Mouse (Mus musculus) ES-Bruce4 (cell line): Measurements from ENCODE around the gene Clk4. TPM values are rescaled to one million over a fixed set of nuclear protein-coding genes. Genes with fewer than 3 reads are reported as not detected.
A peak's percentile ranks its signal among the peaks of the same experiment; 100 is the strongest.

Experiments
- H3K27ac ChIP-seq: 2 replicates; pipeline ENCODE4 v1.5.1; 2012; ENCODE audit warnings: low read length, inconsistent platforms; ENCODE audit not compliant: insufficient read depth
- H3K27me3 ChIP-seq: 2 replicates; pipeline ENCODE4 v1.6.1; 2012; ENCODE audit warnings: mild to moderate bottlenecking, low read length, inconsistent platforms; ENCODE audit not compliant: control insufficient read depth, poor library complexity, insufficient read depth, severe bottlenecking
- H3K36me3 ChIP-seq: 2 replicates; pipeline ENCODE4 v1.6.1; 2012; ENCODE audit warnings: inconsistent platforms, mild to moderate bottlenecking, low read length, moderate library complexity; ENCODE audit not compliant: control insufficient read depth, poor library complexity, insufficient read depth, severe bottlenecking
- H3K4me1 ChIP-seq: one replicate; pipeline ENCODE4 v1.8.1; 2011; ENCODE audit warnings: low read length; ENCODE audit not compliant: control insufficient read depth, insufficient read depth
- H3K4me3 ChIP-seq: 2 replicates; pipeline ENCODE4 v1.5.1; 2011; ENCODE audit warnings: low read depth, mild to moderate bottlenecking, low read length
- H3K9ac ChIP-seq: 2 replicates; pipeline ENCODE4 v1.6.1; 2012; ENCODE audit warnings: low read depth, mild to moderate bottlenecking, inconsistent platforms; ENCODE audit not compliant: poor library complexity, severe bottlenecking
- H3K9me3 ChIP-seq: replicated peaks from 2 replicates; pipeline ENCODE4 v1.6.1; 2012; ENCODE audit warnings: mild to moderate bottlenecking, low read length, inconsistent platforms; ENCODE audit not compliant: control insufficient read depth, poor library complexity, insufficient read depth, severe bottlenecking
- CTCF ChIP-seq: IDR thresholded peaks from one replicate; pipeline ENCODE4 v1.8.1; 2011; ENCODE audit warnings: low read depth, low read length
- EP300 ChIP-seq: IDR thresholded peaks from 2 replicates; pipeline ENCODE4 v1.6.1; 2011; ENCODE audit warnings: low read depth, low read length; ENCODE audit not compliant: insufficient read depth
- POLR2A ChIP-seq: IDR thresholded peaks from one replicate; pipeline ENCODE4 v1.8.1; 2011; ENCODE audit warnings: low read length; ENCODE audit not compliant: insufficient read depth
- polyA plus RNA-seq: library from polyadenylated mRNA; stranded (reverse); fragments of >200 nt; gene quantifications from 2 replicates; pipeline ENCODE4 v1.2.4, GENCODE M21; 2011; ENCODE audit warnings: low read depth; ENCODE audit not compliant: missing spikeins, insufficient read depth, insufficient read length

Gene Clk4
- polyA plus RNA-seq = 68.9 and 72.9 TPM in 2 replicates

DNA sequence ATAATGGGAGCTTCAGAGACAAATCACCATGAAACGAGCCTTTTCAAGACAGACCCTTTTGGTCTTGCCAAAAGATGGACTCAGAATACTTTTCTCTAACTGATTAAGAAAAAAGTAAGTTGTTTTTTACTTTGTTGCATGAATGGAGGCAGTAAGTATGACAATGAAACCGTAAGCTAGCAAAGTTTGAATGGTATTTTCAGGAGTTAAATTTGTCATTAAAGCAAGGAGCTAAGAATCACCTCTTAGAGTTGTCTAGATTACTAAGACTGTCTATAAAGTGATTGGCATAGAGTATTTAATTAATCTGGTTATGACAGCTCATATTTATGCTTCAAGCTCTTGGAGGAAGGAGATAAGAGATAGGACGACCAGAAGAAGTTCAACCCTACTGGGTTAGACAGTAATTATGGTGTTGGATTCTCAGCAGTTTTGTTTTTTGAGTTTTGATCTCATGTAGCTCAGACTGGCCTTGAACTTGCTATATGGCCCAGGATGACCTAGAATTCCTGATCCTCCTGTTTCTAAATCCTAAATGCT is at the start of gene Clk4:
TSS of gene Clk4 (plus strand) at position 51 of the 540 bp plus-strand sequence.
- Histone ChIP-seq H3K9ac (peak within 1 kb of the TSS; percentile 21; the same call in 1 of the 2 replicates), H3K27me3 (no peaks in the 10 kb centered on the region), H3K36me3 (peaks cover under 1% of the 10 kb centered on the region; the same call in 1 of the 2 replicates), H3K27ac (0 out of 2 replicates have a peak within 1 kb of the TSS, but pooled peaks have one; percentile 7), H3K4me3 (peak within 1 kb of the TSS; percentile 43), H3K4me1 (no peaks in the 10 kb centered on the region), H3K9me3 (no peaks in the 10 kb centered on the region)
- TF ChIP-seq EP300 = no peak
- no peak for TF ChIP-seq CTCF
- TF ChIP-seq POLR2A = no peak

DNA sequence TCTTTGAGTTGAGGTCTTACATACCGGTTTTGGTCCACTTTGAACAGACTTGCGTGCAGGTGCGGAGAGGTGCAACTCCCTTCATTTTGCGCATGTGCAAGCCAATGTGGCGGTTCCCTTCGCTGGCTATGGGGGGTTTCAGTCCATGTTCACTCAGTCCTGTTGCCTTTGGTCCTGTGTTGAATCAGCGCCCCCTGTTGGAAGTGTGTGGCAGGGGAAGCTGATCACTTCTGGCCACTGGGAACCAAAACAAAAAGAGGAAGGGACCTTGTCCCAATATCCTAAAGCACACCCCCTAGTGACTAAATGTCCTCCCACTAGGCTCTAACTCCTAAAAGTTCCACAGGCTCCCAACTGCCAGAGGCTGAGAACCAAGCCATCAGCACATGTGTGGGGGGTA is 47.5 kb upstream of the Clk4 start:
- Histone ChIP-seq H3K9ac (no peak overlapping the region), H3K27me3 (no peaks in the 10 kb centered on the region), H3K4me1 (no peaks in the 10 kb centered on the region), H3K36me3 (no peaks in the 10 kb centered on the region), H3K4me3 (no peak overlapping the region), H3K27ac (no peak overlapping the region), H3K9me3 (0 out of 2 replicates have a peak, but pooled peaks cover 6% of the 10 kb centered on the region)
- no peak for TF ChIP-seq EP300
- peak; percentile 54 for TF ChIP-seq CTCF

DNA sequence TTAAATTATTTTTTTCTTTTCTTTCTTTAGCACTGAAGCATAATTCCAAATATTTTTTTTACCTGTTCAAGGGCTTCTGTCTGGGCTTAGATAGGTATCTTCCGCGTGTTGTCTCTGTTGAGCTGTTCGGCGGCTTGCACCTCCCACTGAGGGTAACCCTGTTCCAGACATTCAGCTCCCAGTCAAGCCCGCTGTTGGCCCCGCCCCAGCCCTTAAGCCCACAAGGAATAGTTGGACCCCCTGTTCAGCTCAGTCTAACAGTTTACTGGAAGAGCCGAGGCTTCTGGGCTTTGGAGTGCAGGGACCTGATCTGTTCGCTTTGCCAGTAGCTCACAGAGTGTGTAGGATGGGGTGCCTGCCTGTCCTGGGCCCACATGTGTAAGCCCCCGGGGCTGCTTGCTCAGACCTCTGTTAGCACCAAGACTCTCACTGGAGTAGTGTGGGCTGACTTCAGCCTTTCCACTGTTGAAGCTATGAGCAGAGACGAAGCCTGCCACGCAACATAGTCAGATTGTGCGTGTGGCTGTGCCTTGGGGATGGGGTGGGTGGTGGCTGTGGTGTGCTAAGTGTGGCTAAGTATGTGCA is 42.0 kb upstream of the Clk4 start:
- Histone ChIP-seq H3K4me3 (peak overlapping the region; percentile 82), H3K27me3 (no peaks in the 10 kb centered on the region), H3K27ac (no peak overlapping the region), H3K9me3 (no peaks in the 10 kb centered on the region), H3K4me1 (no peaks in the 10 kb centered on the region), H3K36me3 (no peaks in the 10 kb centered on the region), H3K9ac (peak overlapping the region; percentile 81)
- TF ChIP-seq CTCF (no peak), POLR2A (no peak), EP300 (no peak)

DNA sequence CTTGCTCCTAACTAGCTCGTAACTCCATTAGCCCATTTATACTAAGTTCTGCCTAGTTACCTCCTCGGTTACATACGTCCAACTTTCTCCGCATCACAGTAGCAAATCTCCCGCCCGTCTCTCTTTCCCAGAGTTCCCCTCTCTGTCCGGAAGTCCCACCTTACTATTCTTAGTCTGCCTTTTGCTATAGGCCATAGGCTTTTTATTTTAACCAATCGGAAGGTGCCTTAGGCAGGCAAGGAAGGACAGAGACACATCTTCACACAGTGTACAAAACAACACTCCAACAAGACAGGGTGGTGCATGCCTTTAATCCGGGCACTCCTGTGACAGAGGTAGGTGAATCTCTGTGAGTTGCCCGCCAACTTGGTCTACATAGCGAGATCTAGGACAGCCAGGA is 41.2 kb upstream of the Clk4 start, which contains the start of gene Gm12569:
TSS of gene Gm12569 (plus strand) at position 166 of the 400 bp plus-strand sequence.
- Histone ChIP-seq H3K9me3 (no peaks in the 10 kb centered on the region), H3K27me3 (no peaks in the 10 kb centered on the region), H3K9ac (peak within 1 kb of the TSS; percentile 81), H3K4me1 (no peaks in the 10 kb centered on the region), H3K27ac (0 out of 2 replicates have a peak within 1 kb of the TSS, but pooled peaks have one; percentile 12), H3K36me3 (no peaks in the 10 kb centered on the region), H3K4me3 (peak within 1 kb of the TSS; percentile 82)
- TF ChIP-seq CTCF (no peak), POLR2A (peak; percentile 39)

DNA sequence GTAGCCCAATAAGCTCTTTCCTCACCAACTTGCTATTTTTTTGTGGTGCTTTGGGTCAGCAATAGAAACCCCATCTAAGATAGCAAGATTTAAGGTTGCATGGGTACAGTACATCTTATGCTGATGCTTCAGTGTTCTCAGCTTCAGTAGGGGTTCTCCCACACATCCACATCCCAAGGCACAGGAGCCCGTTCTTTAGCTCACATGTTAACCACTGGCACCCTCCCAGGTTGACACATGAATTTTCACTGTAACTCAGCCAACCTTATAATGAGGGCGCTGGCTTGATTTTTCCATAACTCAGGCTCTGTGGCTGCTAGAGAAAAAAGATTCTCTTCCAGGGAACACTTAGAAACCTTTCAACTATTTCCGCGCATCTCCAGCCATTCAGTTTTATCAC is 34.4 kb upstream of the Clk4 start:
- no peaks in the 10 kb centered on the region for H3K4me1 ChIP-seq
- no peak overlapping the region for H3K4me3 ChIP-seq
- H3K36me3 ChIP-seq = no peaks in the 10 kb centered on the region
- no peaks in the 10 kb centered on the region for H3K27me3 ChIP-seq
- TF ChIP-seq CTCF = no peak
- TF ChIP-seq POLR2A = no peak
- no peak for TF ChIP-seq EP300
- H3K9ac ChIP-seq = no peak overlapping the region
- no peak overlapping the region for H3K27ac ChIP-seq
- H3K9me3 ChIP-seq = no peaks in the 10 kb centered on the region

DNA sequence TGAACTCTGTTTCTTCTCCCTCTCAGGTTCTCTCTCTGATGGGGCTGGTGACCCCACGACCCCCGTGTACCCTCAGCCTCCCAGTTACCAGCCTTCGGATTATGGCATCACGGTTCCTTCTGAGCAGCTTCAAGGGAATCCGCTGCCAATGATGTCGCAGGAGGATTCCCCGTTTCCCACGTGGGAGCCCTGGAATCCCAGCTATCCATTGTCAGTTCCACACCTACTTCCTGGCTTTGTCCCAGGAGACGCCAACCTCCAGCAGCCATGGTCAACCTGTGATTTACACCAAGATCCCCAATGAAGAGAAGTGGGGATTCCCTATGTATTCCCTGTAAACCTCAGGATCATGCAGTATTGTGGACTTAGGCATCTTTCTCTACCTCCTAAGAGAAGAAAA is 26.9 kb upstream of the Clk4 start:
- no peaks in the 10 kb centered on the region for H3K27me3 ChIP-seq
- H3K4me1 ChIP-seq = no peaks in the 10 kb centered on the region
- no peaks in the 10 kb centered on the region for H3K9me3 ChIP-seq
- peaks cover 8% of the 10 kb centered on the region for H3K36me3 ChIP-seq
- H3K9ac ChIP-seq = no peak overlapping the region
- TF ChIP-seq CTCF = no peak
- no peak for TF ChIP-seq POLR2A
- TF ChIP-seq EP300 = no peak
- no peak overlapping the region for H3K4me3 ChIP-seq
- H3K27ac ChIP-seq = no peak overlapping the region
